Mouse (Mus musculus): ENCODE results near the gene Ces1d.

Ces1d gene

DNA sequence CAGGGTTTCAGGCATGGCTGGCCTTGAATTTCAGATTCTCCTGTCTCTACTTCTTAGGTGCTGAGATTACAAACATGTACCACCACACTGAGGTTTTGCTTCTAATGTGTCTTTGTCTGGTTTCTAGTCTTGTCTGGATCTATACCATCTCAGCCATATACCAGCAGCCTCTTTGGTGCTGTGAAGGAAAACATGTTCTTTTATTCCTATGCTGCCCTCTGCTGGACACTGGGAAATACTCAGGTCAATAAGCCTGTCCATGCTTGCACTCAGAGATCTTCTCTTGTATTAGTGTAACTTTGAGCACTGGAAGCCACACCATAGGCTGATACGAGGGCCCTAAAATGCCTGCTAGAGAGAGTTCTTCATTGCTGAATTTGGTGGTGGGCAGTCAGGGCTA, 56.9 kb downstream of the Ces1d start:
- peak; percentile 86 for DNase-seq (ENCODE audit: low spot score)

DNA sequence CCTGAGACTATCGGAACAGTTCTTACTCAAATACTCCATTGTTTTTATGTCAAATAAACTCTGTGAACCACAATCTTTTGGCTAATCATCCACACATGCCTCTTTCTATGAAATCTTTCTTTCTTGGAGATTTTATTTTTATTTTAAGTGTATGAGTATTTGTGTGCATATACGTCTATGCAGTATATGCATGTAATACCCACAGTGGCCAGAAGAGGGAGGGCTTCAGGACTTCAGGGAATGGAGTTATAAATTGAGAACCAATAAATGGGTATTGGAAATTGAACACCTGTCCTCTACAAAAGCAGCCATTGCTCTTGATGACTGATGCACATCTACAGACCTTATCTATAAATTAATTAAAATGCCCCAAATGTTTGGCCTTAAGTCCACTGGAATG, 65.4 kb downstream of the Ces1d start:
- no peak for DNase-seq (ENCODE audit: low spot score)

DNA sequence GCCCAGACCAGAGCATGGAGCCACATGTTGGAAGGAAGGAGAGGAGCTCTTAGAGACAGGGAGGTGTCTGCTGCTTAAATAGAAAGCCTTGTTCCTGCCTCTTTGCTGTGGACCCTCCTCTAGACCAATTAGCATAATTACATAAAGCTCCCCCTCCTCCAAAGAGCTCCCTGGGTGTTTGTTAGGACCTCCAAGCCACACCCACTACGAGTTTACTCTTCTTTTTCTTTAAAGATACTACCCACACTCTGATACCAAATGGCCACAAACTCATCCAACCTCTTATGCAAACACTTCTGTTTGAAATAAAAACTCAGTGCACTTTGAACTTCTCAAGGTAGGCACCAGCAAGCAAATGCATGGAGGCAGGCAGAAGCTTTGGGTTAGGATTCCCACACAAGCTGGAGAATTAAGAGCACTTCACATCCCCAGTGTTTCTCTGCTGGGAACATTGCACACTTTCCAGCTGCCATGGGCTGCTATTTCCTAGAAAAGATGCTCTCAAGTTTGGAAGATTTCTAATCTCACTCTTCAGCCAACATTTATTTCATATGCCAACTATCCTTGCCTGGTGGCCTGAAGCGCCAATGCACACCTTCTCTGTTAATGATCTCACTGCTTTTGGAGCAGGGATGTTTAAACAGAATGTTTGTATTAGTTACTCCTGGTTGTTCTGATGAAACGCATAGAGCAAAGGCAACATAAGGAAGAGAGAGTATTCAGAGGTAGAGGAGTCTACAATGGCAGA, 66.2 kb downstream of the Ces1d start, which contains the start of gene Ces1c:
TSS of gene Ces1c (minus strand) at position 51 of the 748 bp plus-strand sequence.
- no peak for DNase-seq (ENCODE audit: low spot score)

DNA sequence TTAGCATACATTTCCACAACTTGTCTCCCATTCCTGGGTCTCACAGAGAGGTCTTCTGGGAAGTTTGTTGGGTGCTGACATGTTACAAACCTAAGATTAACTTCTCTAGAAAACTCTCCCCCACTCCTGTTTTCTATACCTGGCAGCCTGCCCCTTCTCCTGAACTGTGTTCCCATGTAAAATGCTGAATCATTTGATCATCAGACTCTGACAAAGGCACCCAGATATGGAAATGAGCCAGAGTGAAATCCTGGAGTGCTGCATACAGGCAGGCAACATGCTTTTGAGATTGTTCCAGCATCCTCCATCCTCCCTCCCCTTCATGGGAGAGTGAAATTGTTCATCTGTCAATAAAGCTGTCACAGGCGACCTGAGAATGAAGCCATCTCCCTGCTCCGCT, 71.2 kb downstream of the Ces1d start:
- no peak for DNase-seq (ENCODE audit: low spot score)

DNA sequence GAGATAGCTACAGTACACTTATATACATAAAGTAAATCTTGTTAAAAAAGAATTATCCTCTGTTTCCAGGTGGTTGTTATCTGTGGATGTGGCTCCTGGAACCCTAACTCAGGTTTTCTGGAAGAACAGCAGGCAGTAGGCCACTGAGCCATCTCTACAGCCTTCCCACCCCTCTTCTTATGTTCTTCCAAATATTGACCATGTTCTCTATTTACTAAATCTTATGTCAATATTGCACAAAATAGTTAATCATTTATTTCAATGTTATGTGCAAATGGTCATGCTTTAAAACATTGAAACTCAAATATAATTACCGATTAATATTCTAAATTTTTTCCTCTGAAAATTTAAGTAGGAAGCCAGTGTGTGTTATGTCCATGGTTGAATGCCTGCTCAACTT, 75.6 kb downstream of the Ces1d start:
- DNase-seq (ENCODE audit: low spot score), result no peak

Data from retina, embryonic 14.5 days (tissue).